In genomic region chr4:54332261-54332660, GRCm38 (mm10) we compare ENCODE assay signal across 14 mouse cellular contexts.
DNase-seq lines count a peak whose midpoint lies in the region; ATAC-seq lines count a peak whose summit lies in the region.
"Had no signal": no experiment of that assay in that cellular context is flagged by ENCODE, and none has a peak within 500 bp of the region (broad histone marks: within the 10 kb centered on the region; RNA-seq: fewer than 3 reads in every experiment).

No protein-coding gene starts in this region.

- H3K4me1 ChIP-seq in neural tube, embryonic 11.5 days (ENCODE audit: control insufficient read depth, insufficient read depth, low read length) = no peaks in the 10 kb centered on the region
- H3K4me1 ChIP-seq in hindbrain, embryonic 14.5 days (replicated peaks; ENCODE audit: control insufficient read depth, insufficient read depth, low read length) = peaks cover 32% of the 10 kb centered on the region
- H3K4me1 ChIP-seq in neural tube, embryonic 13.5 days (replicated peaks) = peaks cover 53% of the 10 kb centered on the region

- H3K4me3 ChIP-seq in neural tube, embryonic 11.5 days (ENCODE audit: low read depth, low read length) = no peak overlapping the region
- H3K4me3 ChIP-seq in hindbrain, embryonic 14.5 days (replicated peaks; ENCODE audit: low read length) = no peak overlapping the region
- no peak overlapping the region for H3K4me3 ChIP-seq in neural tube, embryonic 13.5 days

- peak; percentile 17; the same call in 1 of the 2 replicates for ATAC-seq in neural tube, embryonic 11.5 days (ENCODE audit: insufficient read depth, low FRiP score, low TSS enrichment)
- ATAC-seq in hindbrain, embryonic 14.5 days (ENCODE audit: low FRiP score) = peak; percentile 9; the same call in 1 of the 2 replicates
- no peak for ATAC-seq in neural tube, embryonic 13.5 days (ENCODE audit: low read depth)
- ATAC-seq: liver, postnatal 0 days had no signal

- WGBS in neural tube, embryonic 11.5 days = 83% methylated on average over 7 of the region's 7 CpGs
- 63% methylated on average over 7 of the region's 7 CpGs for WGBS in hindbrain, embryonic 14.5 days
- 64% methylated on average over 7 of the region's 7 CpGs for WGBS in neural tube, embryonic 13.5 days

- DNase-seq in adrenal gland, postnatal 10 days = peak; percentile 4
- no peak for DNase-seq in adrenal gland, postnatal 25 days
- no peak for DNase-seq in neural tube, embryonic 11.5 days (ENCODE audit: low spot score)
- no peak for DNase-seq in neural tube, embryonic 10.5 days (ENCODE audit: extremely low spot score, low spot score)
- DNase-seq in hindbrain, embryonic 14.5 days (ENCODE audit: low spot score) = no peak
- DNase-seq in frontal cortex, postnatal 10 days (ENCODE audit: low spot score in 2 of 2) = no peak
- DNase-seq in MN1 (ENCODE audit: low spot score) = no peak
- DNase-seq: adrenal gland, postnatal 14 days; cerebellum, postnatal 36 days; gastrocnemius, postnatal 14 days; heart, postnatal 14 days; kidney, adult 8-10 months; liver, postnatal 0 days had no signal

- no peaks in the 10 kb centered on the region for H3K9me3 ChIP-seq in neural tube, embryonic 11.5 days (ENCODE audit: control insufficient read depth, low read length)
- no peaks in the 10 kb centered on the region for H3K9me3 ChIP-seq in hindbrain, embryonic 14.5 days (ENCODE audit: control insufficient read depth, low read length)
- no peaks in the 10 kb centered on the region for H3K9me3 ChIP-seq in neural tube, embryonic 13.5 days

- H3K36me3 ChIP-seq in neural tube, embryonic 11.5 days (ENCODE audit: control insufficient read depth, insufficient read depth, low read length) = no peaks in the 10 kb centered on the region
- no peaks in the 10 kb centered on the region for H3K36me3 ChIP-seq in hindbrain, embryonic 14.5 days (replicated peaks; ENCODE audit: control insufficient read depth, insufficient read depth)
- H3K36me3 ChIP-seq in neural tube, embryonic 13.5 days = no peaks in the 10 kb centered on the region

- no peak overlapping the region for H3K27ac ChIP-seq in neural tube, embryonic 11.5 days (ENCODE audit: low read depth, low read length)
- H3K27ac ChIP-seq in hindbrain, embryonic 14.5 days = peak overlapping the region; percentile 77
- peak overlapping the region; percentile 84 for H3K27ac ChIP-seq in neural tube, embryonic 13.5 days (replicated peaks)

- no peak overlapping the region for H3K4me2 ChIP-seq in neural tube, embryonic 11.5 days (ENCODE audit: low read depth)
- no peak overlapping the region for H3K4me2 ChIP-seq in hindbrain, embryonic 14.5 days (replicated peaks)
- no peak overlapping the region for H3K4me2 ChIP-seq in neural tube, embryonic 13.5 days

- no peaks in the 10 kb centered on the region for H3K27me3 ChIP-seq in neural tube, embryonic 11.5 days (ENCODE audit: control insufficient read depth, insufficient read depth, low read length)
- H3K27me3 ChIP-seq in hindbrain, embryonic 14.5 days (ENCODE audit: control insufficient read depth, insufficient read depth, low read length) = no peaks in the 10 kb centered on the region
- H3K27me3 ChIP-seq in neural tube, embryonic 13.5 days = no peaks in the 10 kb centered on the region

- H3K9ac ChIP-seq in neural tube, embryonic 11.5 days (ENCODE audit: low read length) = no peak overlapping the region
- no peak overlapping the region for H3K9ac ChIP-seq in hindbrain, embryonic 14.5 days
- H3K9ac ChIP-seq in neural tube, embryonic 13.5 days = no peak overlapping the region
- H3K9ac ChIP-seq: liver, postnatal 0 days had no signal
